Mouse (Mus musculus): Measurements from ENCODE around the gene H2-M5. TPM values are rescaled to one million over a fixed set of nuclear protein-coding genes. Genes with fewer than 3 reads are reported as not detected.

Gene H2-M5
- polyA plus RNA-seq, 1 experiment from 2014 or later: 0.28 TPM

DNA sequence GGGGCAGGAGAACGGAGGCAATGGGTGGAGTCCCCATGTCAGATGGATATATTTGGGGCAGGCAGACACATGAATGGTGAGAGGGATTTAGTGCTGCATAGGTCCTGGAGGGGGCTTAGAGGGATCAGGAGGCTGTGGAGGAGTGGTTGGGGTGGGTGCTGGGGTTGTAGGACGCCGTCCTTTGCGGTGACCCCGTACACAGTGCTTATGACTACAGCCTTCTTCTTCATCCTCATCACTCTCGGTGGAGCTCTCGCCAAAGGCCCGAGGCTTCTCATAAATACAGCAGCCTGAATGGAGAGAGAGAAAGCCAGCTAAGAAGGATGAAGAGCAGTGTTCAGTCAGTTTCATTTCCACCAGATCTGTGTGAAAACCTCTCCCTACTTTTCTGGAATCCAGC lies 40.1 kb downstream of the H2-M5 start:
- POLR2A ChIA-PET: no interaction called here
- in situ Hi-C loops (cut with MboI; ENCODE audit: low pct_unique_long_range_greater_than_20kb): no loop called here
- ATAC-seq: no peak
- no peak for DNase-seq (ENCODE audit: low read depth, low spot score)
- no peaks in the 10 kb centered on the region for H3K27me3 ChIP-seq
- TF ChIP-seq CTCF (IDR thresholded peaks at IDR 0.05): no peak
- CTCF ChIA-PET: no interaction called here

DNA sequence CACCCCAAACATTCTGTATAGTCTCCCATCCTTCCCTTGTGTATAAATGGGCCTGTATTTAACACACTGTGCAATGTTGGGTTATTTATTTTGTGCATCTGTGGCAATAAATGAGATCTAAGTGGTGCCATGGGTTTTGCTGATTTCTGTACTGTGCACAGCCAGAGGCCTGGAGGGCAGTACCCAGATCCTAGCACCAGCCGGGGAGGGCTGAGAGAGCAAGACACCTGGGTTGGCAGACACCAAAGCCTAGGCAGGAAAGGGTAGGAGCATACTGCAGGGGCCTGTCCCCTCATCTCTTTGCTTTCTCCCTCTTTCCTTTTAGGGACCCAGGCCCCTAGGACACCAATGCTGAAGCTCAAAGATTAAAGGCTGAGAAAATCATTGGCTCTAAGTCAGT lies 41.1 kb downstream of the H2-M5 start:
- CTCF ChIA-PET: interaction anchor here (1.0 kb wide), 1 partner anchor 11 kb away, joined by 3 read pairs; no protein-coding TSS in a partner anchor
- DNase-seq (ENCODE audit: low read depth, low spot score): no peak
- no peak for TF ChIP-seq CTCF (IDR thresholded peaks at IDR 0.05)
- no peak for ATAC-seq
- H3K27me3 ChIP-seq: no peaks in the 10 kb centered on the region
- POLR2A ChIA-PET: no interaction called here
- in situ Hi-C loops (cut with MboI; ENCODE audit: low pct_unique_long_range_greater_than_20kb): no loop called here

DNA sequence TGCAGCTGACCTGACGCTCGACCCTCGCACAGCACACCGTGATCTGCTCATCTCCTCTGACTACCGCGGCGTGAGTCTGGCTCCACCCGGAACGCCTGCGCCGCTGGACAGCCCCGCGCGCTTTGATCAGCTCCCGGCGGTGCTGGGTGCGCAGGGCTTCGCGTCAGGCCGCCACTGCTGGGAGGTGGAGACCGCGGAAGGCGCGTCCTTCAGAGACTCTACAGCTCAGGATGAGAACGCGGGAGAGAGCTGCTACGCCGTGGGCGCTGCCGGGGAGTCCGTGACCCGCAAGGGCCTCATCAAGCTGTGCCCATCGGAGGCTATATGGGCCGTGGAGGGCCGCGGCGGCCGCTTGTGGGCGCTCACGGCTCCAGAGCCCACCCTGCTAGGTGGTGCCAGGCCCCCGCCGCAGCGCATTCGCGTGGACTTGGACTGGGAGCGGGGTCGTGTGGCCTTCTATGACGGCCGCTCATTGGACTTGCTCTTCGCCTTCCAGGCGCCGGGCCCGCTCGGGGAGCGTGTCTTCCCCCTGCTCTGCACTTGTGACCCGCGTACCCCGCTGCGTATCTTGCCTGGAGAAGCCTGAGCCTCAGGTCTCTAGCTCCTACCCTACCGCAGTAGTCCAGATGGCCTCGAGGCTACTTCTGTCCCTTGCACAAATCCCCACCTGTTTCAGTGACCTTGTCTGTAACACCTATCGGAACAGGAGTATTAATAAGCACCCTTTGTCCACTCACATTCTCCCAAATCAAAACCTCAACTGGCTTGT lies 42.1 kb downstream of the H2-M5 start:
- in situ Hi-C loops (cut with MboI; ENCODE audit: low pct_unique_long_range_greater_than_20kb): no loop called here
- CTCF ChIA-PET: interaction anchor here (1.0 kb wide), 1 partner anchor 10 kb away, joined by 3 read pairs; no protein-coding TSS in a partner anchor
- POLR2A ChIA-PET: no interaction called here
- DNase-seq (ENCODE audit: low read depth, low spot score): no peak
- no peak for TF ChIP-seq CTCF (IDR thresholded peaks at IDR 0.05)
- no peak for ATAC-seq
- H3K27me3 ChIP-seq: no peaks in the 10 kb centered on the region

DNA sequence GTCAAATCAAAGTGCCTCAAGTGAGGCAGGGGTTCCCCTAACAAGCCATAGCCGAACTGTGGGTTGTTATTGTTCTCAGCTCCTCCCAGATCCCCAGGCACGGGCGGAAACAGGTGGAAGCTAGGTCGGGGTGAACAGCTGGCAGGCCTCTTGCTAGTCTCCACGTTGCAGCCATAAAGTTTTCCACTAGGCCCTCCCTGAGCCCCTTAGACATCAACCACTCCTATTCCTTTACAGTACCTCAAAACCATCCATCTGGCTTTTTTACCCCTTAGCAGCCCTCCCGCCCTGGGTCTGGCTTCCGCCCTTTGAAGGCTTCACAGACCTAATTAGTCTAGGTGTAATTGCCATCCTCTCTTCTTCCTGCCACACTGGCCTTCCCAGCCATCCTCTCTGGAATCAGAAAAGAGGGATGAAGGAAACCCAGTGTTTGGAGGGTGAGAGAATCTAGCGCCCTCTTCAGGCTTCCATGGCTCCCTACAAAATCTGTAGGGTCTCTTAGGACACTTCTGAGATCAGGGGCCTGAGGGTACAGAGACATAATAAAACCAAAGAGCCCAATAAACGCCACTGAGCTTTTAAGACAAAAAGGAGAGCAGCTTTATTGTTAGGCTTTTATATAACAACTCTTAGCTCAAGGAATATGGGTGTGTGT lies 45.1 kb downstream of the H2-M5 start:
- DNase-seq (ENCODE audit: low read depth, low spot score) (no peak), ATAC-seq (no peak)
- no peak for TF ChIP-seq CTCF (IDR thresholded peaks at IDR 0.05)
- POLR2A ChIA-PET: no interaction called here
- in situ Hi-C loops (cut with MboI; ENCODE audit: low pct_unique_long_range_greater_than_20kb): no loop called here
- CTCF ChIA-PET: interaction anchor here (1.3 kb wide), 1 partner anchor 14 kb away, joined by 5 read pairs; the partner anchor contains the start of genes Znrd1 and Znrd1as
- H3K27me3 ChIP-seq: no peaks in the 10 kb centered on the region

DNA sequence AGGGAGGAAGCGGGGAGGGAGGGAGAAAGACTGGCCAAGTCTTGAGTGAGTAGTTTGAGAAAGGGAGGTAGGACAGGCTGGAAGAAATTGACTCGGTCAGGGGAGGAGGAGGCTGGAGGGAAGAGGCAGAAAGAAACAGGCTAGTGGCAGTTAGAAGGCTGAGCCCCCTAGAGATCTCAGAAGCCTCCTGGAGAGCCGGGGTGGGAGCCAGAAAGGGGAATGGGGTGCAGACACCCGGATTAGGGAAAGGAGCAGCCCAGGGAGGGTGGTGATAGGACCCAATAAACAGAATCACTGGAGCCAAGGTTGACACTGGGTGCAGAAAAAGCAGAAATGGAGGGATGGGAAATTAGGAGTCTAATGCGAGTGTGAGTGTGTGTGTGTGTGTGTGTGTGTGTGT lies 45.6 kb downstream of the H2-M5 start:
- TF ChIP-seq CTCF (IDR thresholded peaks at IDR 0.05): no peak
- DNase-seq (ENCODE audit: low read depth, low spot score) (no peak), ATAC-seq (no peak)
- CTCF ChIA-PET: interaction anchor here (1.3 kb wide), 1 partner anchor 14 kb away, joined by 5 read pairs; the partner anchor contains the start of genes Znrd1 and Znrd1as
- H3K27me3 ChIP-seq: no peaks in the 10 kb centered on the region
- in situ Hi-C loops (cut with MboI; ENCODE audit: low pct_unique_long_range_greater_than_20kb): no loop called here
- POLR2A ChIA-PET: interaction anchor here (0.6 kb wide), 1 partner anchor 41 kb away, joined by 6 read pairs; no protein-coding TSS in a partner anchor

DNA sequence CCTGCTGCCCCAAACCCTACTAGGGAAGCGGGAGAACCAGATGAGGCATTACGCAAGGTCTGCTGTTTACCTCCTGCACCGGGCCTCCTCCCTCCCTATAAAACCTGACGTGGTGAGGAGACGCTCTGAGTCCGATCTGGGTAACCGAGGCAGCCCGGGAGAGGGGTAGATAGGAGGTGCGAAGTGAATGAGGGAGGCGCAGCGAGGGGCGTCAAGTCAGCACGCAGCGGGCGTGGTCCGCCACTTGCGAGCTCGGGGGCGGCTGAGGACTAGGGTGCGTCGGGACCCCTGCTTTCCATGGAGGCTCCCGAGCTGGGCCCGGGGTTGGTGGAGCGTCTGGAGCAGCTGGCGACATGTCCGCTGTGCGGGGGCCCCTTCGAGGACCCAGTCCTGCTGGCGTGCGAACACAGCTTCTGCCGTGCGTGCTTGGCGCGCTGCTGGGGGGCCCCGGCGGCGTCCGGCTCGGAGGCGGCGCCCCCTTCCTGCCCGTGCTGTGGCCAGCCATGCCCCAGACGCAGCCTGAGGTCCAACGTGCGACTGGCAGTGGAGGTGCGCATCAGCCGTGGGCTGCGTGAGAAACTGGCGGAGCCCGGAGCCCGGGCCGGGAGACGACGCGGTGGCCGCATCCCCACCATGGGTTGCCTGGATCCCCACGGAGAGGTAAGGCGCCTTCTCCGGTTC lies 46.4 kb downstream of the H2-M5 start, which contains the start of gene Rnf39:
Rnf39 (plus strand) TSS at position 128 of the 681 bp plus-strand sequence.
- DNase-seq (ENCODE audit: low read depth, low spot score) (no peak), ATAC-seq (no peak)
- no peaks in the 10 kb centered on the region for H3K27me3 ChIP-seq
- POLR2A ChIA-PET: interaction anchor here (0.6 kb wide), 1 partner anchor 12 kb away, joined by 3 read pairs; no protein-coding TSS in a partner anchor
- in situ Hi-C loops (cut with MboI; ENCODE audit: low pct_unique_long_range_greater_than_20kb): no loop called here
- CTCF ChIA-PET: no interaction called here
- TF ChIP-seq CTCF (IDR thresholded peaks at IDR 0.05): no peak

DNA sequence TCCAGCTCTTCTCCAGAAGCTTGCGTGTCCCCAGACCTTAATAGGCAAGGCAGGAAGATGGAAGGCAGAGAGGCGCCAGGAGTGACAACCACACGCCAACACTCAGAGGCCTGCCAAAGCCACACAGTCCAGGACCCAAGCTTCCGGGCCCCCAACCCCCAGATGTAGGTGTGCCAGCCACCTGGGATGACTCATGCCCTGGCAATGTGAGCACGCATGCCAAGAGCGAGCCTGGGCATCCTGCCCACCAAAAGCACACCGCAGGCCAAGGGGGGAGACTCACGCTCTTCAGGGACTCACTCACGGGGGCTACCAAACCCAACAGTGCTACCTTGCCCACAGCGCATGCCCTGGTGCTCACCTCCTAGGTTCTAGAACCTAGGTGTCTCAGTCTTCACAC lies 46.9 kb downstream of the H2-M5 start:
- H3K27me3 ChIP-seq: no peaks in the 10 kb centered on the region
- no peak for DNase-seq (ENCODE audit: low read depth, low spot score)
- in situ Hi-C loops (cut with MboI; ENCODE audit: low pct_unique_long_range_greater_than_20kb): no loop called here
- ChIA-PET POLR2A (interaction anchor here (0.6 kb wide), 1 partner anchor 12 kb away, joined by 3 read pairs; no protein-coding TSS in a partner anchor), CTCF (interaction anchor here (0.8 kb wide), 1 partner anchor 19 kb away, joined by 3 read pairs; no protein-coding TSS in a partner anchor)
- TF ChIP-seq CTCF (IDR thresholded peaks at IDR 0.05): no peak
- peak; percentile 28 for ATAC-seq

DNA sequence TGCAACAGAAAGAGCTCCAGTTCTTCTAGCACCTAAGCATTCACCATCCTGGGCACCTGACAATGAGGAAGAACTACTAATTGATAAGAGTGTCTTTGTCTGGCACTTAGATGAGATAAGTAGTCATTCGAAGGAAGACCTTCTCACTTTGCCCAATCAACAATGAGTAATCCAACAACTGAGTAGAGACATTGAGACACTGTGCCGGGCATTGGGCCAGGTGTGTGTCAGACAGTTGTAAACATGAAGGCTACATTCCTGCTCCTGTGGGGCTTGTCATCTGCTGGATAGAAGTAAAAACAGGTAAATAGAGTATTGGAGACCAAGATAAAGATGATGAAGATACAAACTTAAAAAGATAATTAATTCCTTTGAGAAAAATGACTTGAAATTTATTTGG lies 51.3 kb downstream of the H2-M5 start:
- in situ Hi-C loops (cut with MboI; ENCODE audit: low pct_unique_long_range_greater_than_20kb): no loop called here
- CTCF ChIA-PET: interaction anchor here (1.0 to 1.4 kb wide), 3 partner anchors 8 to 123 kb away, joined by 3 read pairs; no protein-coding TSS in a partner anchor
- POLR2A ChIA-PET: no interaction called here
- TF ChIP-seq CTCF (IDR thresholded peaks at IDR 0.05): no peak
- DNase-seq (ENCODE audit: low read depth, low spot score) (peak; percentile 41), ATAC-seq (peak; percentile 51)
- H3K27me3 ChIP-seq: no peaks in the 10 kb centered on the region

Other genes starting within 250 kb of the H2-M5 start
- not detected for gene H2-M10.5, start 216.6 kb downstream of the H2-M5 start, polyA plus RNA-seq (2021)
- gene H2-M10.6, start 177.4 kb downstream of the H2-M5 start, polyA plus RNA-seq (2021): not detected
- 38.9 TPM for gene Trim26, start 152.4 kb downstream of the H2-M5 start, polyA plus RNA-seq (2021)
- 0.31 TPM for gene Trim15, start 122.3 kb downstream of the H2-M5 start, polyA plus RNA-seq (2021)
- 0.04 TPM for gene Trim10, start 120.0 kb downstream of the H2-M5 start, polyA plus RNA-seq (2021)
- not detected for gene Trim40, start 99.4 kb downstream of the H2-M5 start, polyA plus RNA-seq (2021)
- gene Trim31, start 91.4 kb downstream of the H2-M5 start, polyA plus RNA-seq (2021): not detected
- 0.45 TPM for gene Rnf39, start 46.6 kb downstream of the H2-M5 start, polyA plus RNA-seq (2021)
- gene Ppp1r11, start 37.8 kb downstream of the H2-M5 start, polyA plus RNA-seq (2021): 56.1 TPM
- 42.1 TPM for gene Znrd1, start 31.0 kb downstream of the H2-M5 start, polyA plus RNA-seq (2021)
- gene Znrd1as, start 30.9 kb downstream of the H2-M5 start, polyA plus RNA-seq (2021): 10.3 TPM
- gene 2410137M14Rik, start 8.3 kb downstream of the H2-M5 start, polyA plus RNA-seq (2021): not detected
- 36.3 TPM for gene Zfp57, start 11.6 kb upstream of the H2-M5 start, polyA plus RNA-seq (2021)
- gene Mog, start 33.9 kb upstream of the H2-M5 start, polyA plus RNA-seq (2021): 0.10 TPM
- 44.4 TPM for gene Gabbr1, start 56.4 kb upstream of the H2-M5 start, polyA plus RNA-seq (2021)
- not detected for gene Olfr90, start 99.0 kb upstream of the H2-M5 start, polyA plus RNA-seq (2021)
- not detected for gene Olfr91, start 108.7 kb upstream of the H2-M5 start, polyA plus RNA-seq (2021)
- not detected for gene Olfr92, start 130.6 kb upstream of the H2-M5 start, polyA plus RNA-seq (2021)
- not detected for gene Olfr93, start 172.0 kb upstream of the H2-M5 start, polyA plus RNA-seq (2021)
- gene Ubd, start 204.4 kb upstream of the H2-M5 start, polyA plus RNA-seq (2021): 0.06 TPM
- gene Olfr94, start 211.5 kb upstream of the H2-M5 start, polyA plus RNA-seq (2021): not detected
- not detected for gene Olfr95, start 223.6 kb upstream of the H2-M5 start, polyA plus RNA-seq (2021)
- not detected for gene Olfr96, start 230.6 kb upstream of the H2-M5 start, polyA plus RNA-seq (2021)
- gene Olfr97, start 247.8 kb upstream of the H2-M5 start, polyA plus RNA-seq (2021): not detected